Mouse (Mus musculus) Patski (cell line): Measurements from ENCODE around the gene Rapgef4. TPM values are rescaled to one million over a fixed set of nuclear protein-coding genes. Genes with fewer than 3 reads are reported as not detected.

Experiments
- ATAC-seq: fragments of 100-300 bp; one replicate; pipeline ENCODE4 v1.8.0; 2021
- CTCF ChIA-PET: fragments of 350-600 bp; sonication (Branson Sonifier 250); formaldehyde crosslinking; loops from one replicate; lab custom pipeline; 2022; ENCODE audit warnings: inconsistent platforms; lab: Charles Lee
- POLR2A ChIA-PET: fragments of 350-600 bp; sonication (Branson Sonifier 250); formaldehyde crosslinking; loops from one replicate; lab custom pipeline; 2022; ENCODE audit warnings: antibody characterized with exemption, inconsistent platforms; lab: Charles Lee
- DNase-seq: peaks from one replicate; pipeline ENCODE4 v3.0.0-alpha.2; 2011; ENCODE audit warnings: low read depth, low spot score
- H3K27me3 ChIP-seq: fragments of 371-371 bp; one replicate; pipeline ENCODE4 v1.5.1; 2021
- CTCF ChIP-seq: fragments of 100-300 bp; IDR thresholded peaks from one replicate; pipeline ENCODE4 v1.5.1; 2021
- in situ Hi-C: fragments of 300-500 bp; cut with MboI; formaldehyde crosslinking; loops from 3 replicates; pipeline ENCODE4 v1.11.1; 2018; ENCODE audit warnings: low pct_unique_long_range_greater_than_20kb, mixed read lengths
- polyA plus RNA-seq: library from polyadenylated mRNA; unstranded; gene quantifications from one replicate; pipeline ENCODE4 v1.2.3, GENCODE M21; 2021

The Rapgef4 gene
- polyA plus RNA-seq, 1 experiment from 2014 or later = 0.23 TPM

DNA sequence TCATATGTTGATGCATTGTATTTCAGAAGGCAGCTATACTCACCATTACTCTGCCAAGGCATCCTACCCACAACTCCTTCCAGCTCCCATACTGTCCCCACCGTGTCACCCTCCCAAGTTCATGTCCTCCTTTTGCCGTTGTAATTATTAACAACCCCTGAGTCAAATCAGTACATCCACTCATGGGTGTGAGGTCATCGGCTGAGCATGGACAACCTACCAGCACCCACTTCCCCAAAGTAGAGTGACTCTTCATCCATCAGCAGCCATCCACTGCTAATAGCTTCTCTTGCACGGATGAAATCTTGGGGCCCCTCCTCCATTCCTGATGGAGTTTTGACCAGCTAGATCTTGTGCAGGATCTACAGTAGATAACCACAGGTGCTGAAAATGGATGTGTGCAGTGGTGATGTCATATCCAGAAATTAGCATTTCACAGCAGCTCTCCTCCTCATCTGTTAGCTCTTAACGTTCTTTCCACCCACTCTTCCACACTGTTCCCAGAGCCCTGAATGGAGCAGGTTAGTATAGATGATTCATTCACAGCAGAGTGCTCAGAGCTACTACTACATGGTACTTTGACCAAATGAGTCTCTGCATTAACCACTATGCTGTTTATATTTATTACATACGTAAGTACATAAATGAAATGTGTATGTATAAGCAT is 281.9 kb downstream of the Rapgef4 start:
- in situ Hi-C loops = no loop called here
- ATAC-seq (no peak), DNase-seq (no peak)
- CTCF ChIA-PET = interaction anchor here (0.6 to 2.5 kb wide), 2 partner anchors 28 to 125 kb away, joined by 3 to 8 read pairs; no protein-coding TSS in a partner anchor
- POLR2A ChIA-PET = interaction anchor here (0.6 to 1.2 kb wide), 2 partner anchors 9 to 14 kb away, joined by 3 to 6 read pairs; no protein-coding TSS in a partner anchor
- TF ChIP-seq CTCF = no peak
- no peaks in the 10 kb centered on the region for H3K27me3 ChIP-seq

DNA sequence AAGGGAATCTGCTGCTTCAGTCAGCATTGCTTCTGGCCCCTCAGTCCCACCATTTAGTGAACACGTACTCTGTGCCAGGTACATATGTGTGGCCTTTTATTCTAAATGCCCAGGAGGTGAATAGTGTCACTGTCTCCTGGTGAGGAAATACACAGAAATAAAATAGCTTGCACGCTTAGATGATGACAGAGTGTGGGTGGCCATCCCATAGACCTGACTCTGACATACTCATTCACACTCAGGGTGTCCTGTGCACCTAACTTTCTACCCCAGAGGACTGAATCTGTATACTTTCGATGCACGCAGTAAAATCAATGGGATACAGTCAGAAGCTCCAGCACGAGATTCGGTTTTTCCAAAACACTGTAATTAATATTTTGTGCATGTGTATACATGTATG is 286.4 kb downstream of the Rapgef4 start:
- no peak for DNase-seq
- POLR2A ChIA-PET = no interaction called here
- in situ Hi-C loops = no loop called here
- H3K27me3 ChIP-seq = no peaks in the 10 kb centered on the region
- CTCF ChIA-PET = interaction anchor here (0.7 to 0.9 kb wide), 2 partner anchors 9 to 11 kb away, joined by 3 read pairs; no protein-coding TSS in a partner anchor
- ATAC-seq = no peak
- TF ChIP-seq CTCF = no peak

DNA sequence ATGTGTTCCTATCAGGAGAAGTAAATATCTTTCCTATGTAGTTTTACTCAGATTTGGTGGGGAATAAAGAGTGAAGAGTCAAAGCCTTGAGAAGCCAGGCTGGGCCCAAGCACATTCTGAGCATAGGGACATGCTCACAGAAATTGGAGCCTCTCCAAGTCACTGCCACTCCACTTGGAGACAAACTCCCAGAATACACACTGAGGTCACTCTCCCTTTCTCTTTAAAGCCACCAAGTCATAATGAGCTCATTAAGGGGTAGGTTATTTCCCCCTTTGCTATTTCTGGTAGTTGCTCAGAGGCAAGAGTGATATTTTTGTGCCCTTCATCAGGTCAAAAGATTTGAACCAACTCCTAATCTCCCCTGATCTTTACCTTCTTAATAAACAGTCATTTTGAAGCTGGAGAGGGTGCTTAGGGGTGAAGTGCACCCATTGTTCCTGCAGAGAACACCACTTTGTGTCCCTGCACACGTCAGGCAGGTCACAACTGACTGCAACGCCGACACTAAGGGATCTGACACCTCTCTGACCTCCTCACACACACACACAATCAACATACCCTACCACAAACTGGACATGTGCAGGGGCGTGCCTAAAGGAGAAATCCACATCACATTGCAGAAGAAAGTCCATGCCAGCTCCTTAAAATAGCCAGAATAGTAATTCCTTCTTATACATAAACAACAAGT is 288.8 kb downstream of the Rapgef4 start:
- ChIA-PET POLR2A (no interaction called here), CTCF (interaction anchor here (1.2 kb wide), 1 partner anchor 11 kb away, joined by 5 read pairs; no protein-coding TSS in a partner anchor)
- H3K27me3 ChIP-seq = no peaks in the 10 kb centered on the region
- ATAC-seq (no peak), DNase-seq (no peak)
- in situ Hi-C loops = no loop called here
- no peak for TF ChIP-seq CTCF

DNA sequence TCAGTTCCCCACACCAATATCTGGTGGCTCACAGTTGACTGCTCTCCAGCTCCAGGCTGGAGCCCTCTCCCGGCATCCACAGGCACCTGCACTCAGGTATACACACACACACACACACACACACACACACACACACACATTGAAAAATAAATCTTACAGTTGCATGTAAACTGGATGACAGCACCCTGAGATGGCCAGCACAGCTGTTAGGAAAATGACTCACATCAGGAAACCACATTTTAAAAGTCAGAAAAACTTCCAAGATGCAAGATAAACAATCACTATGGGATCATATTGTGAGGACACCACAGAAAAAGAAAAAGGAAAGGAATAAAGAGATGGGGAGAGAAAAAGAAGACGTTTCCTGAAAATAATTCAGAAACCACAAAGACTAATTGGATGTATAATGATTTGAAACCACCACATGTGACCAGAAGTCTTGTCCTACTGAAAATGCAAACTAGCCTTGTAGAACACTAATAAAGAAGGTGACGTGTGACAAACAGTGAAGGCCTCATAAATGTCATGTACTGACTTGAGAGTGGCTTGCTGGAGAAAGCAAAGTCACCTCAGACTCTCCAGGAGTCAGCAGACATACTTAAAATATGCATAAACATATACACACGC is 297.3 kb downstream of the Rapgef4 start:
- no peak for TF ChIP-seq CTCF
- in situ Hi-C loops = no loop called here
- ATAC-seq (no peak), DNase-seq (no peak)
- ChIA-PET POLR2A (no interaction called here), CTCF (interaction anchor here (1.1 to 1.8 kb wide), 4 partner anchors 11 to 120 kb away, joined by 3 to 5 read pairs (median 4); no protein-coding TSS in a partner anchor)
- H3K27me3 ChIP-seq = no peaks in the 10 kb centered on the region

DNA sequence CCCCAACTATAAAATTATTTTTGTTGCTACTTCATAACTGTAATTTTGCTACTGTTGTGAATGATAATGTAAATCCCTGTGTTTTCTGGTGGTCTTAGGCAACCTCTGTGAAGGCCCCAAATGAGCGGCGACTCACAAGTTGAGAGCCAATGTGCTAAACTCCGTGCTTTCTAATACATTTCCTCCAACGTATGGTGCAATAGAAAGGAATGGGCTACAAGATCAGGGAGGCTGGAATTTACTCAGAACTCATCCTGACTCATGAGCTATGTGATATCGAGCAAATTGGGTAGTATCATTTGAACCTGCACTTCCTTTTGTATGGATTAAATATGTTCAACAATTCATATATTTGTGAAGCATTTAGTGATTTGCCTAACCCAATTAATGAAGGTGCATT is 299.5 kb downstream of the Rapgef4 start:
- POLR2A ChIA-PET = no interaction called here
- CTCF ChIA-PET = interaction anchor here (1.6 kb wide), 1 partner anchor 11 kb away, joined by 5 read pairs; no protein-coding TSS in a partner anchor
- in situ Hi-C loops = no loop called here

DNA sequence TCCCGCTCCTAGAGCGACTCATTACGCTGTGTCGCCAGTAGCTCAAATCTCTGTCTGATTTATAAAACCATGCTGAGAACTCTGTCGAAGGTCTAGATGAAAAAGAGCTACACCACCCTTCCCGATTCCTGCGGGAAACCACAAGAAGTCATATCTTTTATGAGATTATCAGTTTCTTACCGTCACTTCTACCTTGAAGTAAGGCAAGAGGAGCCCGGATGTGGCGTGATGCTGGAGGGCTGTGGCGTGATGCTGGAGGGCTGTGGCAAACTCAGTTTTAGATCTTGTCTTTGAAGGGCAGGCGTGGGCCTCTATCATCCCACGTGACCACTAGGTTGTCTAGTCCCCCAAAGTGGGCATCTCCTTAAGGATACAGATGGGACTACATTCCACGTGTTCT is 300.9 kb downstream of the Rapgef4 start:
- DNase-seq (no peak), ATAC-seq (no peak)
- in situ Hi-C loops = no loop called here
- POLR2A ChIA-PET = no interaction called here
- CTCF ChIA-PET = interaction anchor here (1.3 kb wide), 1 partner anchor 16 kb away, joined by 5 read pairs; no protein-coding TSS in a partner anchor
- no peak for TF ChIP-seq CTCF
- no peaks in the 10 kb centered on the region for H3K27me3 ChIP-seq

More for the DNA sequence above, 299.5 kb downstream of the Rapgef4 start:
- no peak for DNase-seq
- no peaks in the 10 kb centered on the region for H3K27me3 ChIP-seq
- ATAC-seq = no peak
- no peak for TF ChIP-seq CTCF

DNA sequence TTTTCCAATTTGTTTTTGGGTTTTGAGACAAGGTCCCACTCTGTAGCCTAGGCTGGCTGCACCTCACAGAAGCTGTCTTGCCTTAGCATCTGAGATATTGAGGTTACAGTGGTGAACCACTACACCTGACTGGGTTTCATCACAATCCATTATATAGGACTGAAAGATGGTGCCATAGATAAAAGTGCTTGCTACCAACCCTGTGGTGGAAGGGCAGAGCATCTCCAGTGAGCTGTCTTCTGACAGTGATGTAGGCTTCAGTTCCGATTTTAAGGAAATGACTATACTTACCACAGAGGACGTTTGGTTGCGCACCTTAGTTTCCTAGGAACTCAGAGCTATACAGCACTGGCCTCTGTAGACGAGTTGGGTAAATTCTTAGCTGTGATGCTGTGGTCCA is 301.7 kb downstream of the Rapgef4 start:
- ChIA-PET CTCF (no interaction called here), POLR2A (no interaction called here)
- TF ChIP-seq CTCF = no peak
- in situ Hi-C loops = no loop called here
- H3K27me3 ChIP-seq = no peaks in the 10 kb centered on the region
- DNase-seq (no peak), ATAC-seq (no peak)

DNA sequence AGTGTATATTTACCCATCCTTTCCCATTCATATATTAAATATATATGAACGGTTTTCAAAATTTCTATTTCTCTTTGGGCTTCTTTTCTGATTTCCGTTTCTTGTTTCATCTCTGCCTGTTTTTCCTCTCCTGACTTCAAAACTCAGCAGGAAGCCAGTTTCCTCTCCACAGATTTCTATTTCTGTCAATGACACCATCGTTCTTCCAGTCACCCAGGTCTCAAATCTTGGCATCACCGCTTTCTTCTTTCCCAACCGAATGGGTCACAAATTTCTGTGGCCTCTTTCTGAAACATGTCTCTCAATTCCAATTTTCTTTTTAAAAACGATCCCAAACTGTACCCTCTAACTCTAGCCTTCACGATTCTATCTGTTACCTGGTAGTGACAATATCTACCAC is 303.6 kb downstream of the Rapgef4 start:
- CTCF ChIA-PET = no interaction called here
- POLR2A ChIA-PET = no interaction called here
- TF ChIP-seq CTCF = no peak
- no peak for DNase-seq
- no peak for ATAC-seq
- H3K27me3 ChIP-seq = no peaks in the 10 kb centered on the region
- in situ Hi-C loops = no loop called here

DNA sequence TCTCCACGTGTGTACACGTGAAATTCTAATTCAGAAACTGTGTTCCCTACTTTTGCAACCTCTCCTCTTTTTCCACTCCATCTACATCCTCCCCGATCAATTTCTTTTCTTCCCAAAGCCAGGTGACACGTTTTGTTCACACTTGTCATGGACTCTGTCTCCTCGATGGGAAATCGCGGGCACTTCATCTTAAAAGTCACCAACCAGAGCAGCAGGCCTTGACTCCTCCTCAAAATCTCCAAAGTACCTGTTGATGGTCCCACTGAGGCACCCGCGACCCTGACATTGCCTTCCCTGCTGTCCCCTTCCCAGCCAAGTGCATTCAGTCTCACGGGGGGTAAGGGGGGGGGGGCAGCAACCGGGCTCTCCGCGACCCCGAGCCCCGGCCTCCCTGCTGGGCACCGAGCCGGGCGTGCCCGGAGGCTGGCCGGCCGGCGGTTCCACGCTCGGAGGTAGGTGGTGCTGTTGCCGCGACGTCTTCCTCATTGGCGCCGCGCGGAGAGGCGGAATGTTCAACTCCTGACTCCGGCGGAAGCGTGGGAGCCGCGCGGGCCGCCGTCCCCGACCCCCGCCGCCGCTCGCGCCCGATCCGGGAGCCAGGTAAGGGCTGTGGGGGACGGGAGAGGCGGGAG is 304.3 kb downstream of the Rapgef4 start, which contains the start of gene Map3k20:
Gene Map3k20, plus strand, starts transcription at position 382 of the 632 bp plus-strand sequence.
- DNase-seq = no peak
- in situ Hi-C loops = no loop called here
- TF ChIP-seq CTCF = peak; percentile 90
- ChIA-PET CTCF (no interaction called here), POLR2A (no interaction called here)
- peak; percentile 63 for ATAC-seq
- no peaks in the 10 kb centered on the region for H3K27me3 ChIP-seq

DNA sequence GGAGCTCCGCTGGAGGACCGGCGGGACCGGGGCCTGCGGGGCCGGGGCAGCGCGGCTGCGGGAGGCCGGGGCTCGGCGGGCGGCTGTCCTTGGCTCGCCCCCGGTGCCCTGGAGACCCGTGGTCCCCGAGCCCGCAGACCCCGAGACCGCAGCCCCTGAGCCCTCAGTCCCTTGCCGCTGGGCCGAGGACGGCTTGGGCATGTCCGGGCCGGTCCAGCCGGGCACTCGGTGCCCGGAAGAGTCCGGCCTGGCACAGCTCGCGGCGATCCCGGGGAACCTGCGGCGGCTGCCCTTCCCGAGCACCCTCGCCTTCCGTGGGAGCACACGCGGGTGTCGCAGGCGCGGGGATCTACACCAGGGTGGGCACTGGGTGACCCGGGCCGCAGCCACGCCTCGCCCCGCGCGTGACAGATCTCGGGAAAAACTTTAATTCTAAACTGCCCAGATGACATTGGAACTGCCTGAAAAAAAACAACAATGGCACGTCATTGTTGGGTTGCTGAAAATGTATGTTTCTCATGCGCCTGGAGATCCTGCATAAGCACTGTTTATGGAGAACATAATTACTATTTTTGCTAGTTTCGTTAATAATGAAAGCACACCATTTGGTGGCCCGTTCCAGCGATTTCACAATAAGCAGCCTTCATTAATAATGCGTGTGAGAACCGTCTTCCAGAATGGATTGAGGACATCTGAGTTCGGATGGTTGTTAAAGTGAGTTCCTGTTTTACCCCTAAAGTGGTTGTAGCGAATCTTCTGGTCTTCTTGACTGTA is 305.0 kb downstream of the Rapgef4 start:
- ChIA-PET CTCF (no interaction called here), POLR2A (no interaction called here)
- in situ Hi-C loops = no loop called here
- ATAC-seq (peak; percentile 37), DNase-seq (no peak)
- no peaks in the 10 kb centered on the region for H3K27me3 ChIP-seq
- TF ChIP-seq CTCF = no peak
